Mouse (Mus musculus) liver, adult (tissue): ENCODE results near the gene Syk.

Experiments used
- GATA4 ChIP-seq: IDR thresholded peaks from 2 replicates; pipeline ENCODE4 v1.6.1; 2014; ENCODE audit warnings: mild to moderate bottlenecking, low read length; ENCODE audit not compliant: insufficient replicate concordance

Syk gene

GRCm38 (mm10) chr13:52561367-52562165 is 21.4 kb upstream of the Syk start:
- no peak for TF ChIP-seq GATA4

- TF ChIP-seq GATA4: no peak
These were observed 20.8 kb upstream of the Syk start for GRCm38 (mm10) chr13:52562166-52562571.

- TF ChIP-seq GATA4: no peak
These were observed 17.8 kb upstream of the Syk start for GRCm38 (mm10) chr13:52565103-52565739.

DNA sequence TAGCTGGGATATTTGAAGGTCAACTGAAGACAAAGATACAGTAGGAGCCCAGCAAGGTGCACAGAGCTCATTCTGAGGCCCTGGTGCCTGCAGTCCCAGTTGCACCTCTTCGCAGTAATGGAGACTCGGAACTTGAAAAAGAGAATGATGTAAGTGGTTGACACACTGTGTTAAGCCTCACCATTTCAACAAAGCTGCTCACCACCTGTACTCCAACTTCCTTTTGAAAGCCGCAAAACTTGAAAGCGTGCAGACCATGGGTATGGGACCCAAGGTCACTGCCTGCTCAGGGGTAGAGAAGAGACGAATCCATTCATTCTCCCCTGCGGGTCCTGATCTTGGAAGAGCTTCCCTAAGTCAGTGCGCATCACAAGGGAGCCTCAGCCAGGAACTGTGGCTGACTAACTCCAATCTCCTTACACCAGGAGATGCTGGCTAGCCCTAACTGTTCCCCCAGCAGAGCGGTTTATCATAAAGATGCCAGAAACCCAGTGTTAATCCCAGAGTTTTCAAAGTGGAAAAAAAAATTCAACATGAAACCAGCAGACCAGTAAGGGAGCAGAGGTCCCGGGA is 16.7 kb upstream of the Syk start:
- no peak for TF ChIP-seq GATA4

DNA sequence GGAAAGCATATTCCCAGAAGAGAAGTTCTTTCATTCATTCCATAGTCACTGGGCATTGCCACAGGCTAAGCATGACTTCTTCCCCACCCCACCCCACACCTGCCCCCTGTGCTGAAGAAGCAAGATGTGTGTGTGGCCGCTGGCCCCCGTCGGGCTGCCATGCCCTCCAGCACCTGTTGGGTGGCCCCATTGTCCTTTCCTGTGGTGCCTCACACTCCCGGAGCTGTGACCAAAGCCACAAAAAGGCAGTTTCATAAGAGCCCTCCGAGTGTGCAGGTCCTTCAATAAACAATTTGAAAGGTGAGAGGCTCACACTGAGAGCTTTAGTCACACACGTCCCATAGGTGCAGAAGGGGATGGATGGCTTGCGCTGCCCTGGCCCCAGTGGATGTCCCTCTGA is 16.2 kb upstream of the Syk start:
- no peak for TF ChIP-seq GATA4

DNA sequence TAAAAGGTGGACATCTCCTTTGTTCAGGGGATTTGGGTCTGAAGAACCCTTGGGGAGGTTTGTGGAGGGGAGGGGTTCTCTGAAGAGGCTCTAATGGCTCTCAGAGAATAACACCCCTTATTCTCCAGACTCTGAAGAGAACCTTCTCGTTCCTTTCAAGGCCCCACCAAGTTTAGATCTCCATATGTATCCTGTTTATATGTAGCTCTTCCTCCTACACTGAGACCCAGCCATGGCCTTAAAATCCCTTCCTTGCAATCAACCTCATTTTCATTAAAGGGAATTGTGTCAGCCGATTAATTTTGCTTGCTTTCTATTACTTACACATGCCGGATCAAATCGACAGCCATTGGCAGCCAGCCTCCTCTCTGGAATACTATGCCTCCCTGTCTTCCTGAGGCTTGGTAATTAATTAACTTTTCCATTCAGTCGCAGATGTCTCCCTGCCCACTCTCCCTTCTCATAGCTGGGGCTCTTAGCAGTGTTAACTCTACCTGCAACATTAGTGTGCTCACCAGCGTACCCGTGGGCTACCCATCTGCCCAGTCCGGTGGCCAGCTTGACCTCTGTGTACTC is 13.7 kb upstream of the Syk start:
- TF ChIP-seq GATA4: no peak

DNA sequence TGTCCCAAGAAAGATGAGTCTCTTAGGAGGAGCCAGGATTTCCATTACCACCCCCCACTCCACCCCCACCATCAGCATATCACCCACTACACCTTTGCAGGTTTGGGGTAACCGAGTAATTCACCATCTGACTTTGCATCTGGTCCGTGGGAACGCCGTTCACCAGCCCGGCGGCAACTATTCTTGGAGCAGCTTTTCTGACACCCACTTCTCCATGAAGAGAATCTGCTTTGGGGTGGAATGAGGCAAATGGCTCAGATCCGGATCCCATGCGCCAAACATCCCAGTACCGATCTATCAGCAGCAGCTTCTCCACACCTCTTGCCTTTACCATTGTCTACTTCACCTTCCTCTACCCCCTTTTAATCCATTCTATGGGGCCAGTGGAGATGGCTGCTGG is 12.7 kb upstream of the Syk start:
- no peak for TF ChIP-seq GATA4

DNA sequence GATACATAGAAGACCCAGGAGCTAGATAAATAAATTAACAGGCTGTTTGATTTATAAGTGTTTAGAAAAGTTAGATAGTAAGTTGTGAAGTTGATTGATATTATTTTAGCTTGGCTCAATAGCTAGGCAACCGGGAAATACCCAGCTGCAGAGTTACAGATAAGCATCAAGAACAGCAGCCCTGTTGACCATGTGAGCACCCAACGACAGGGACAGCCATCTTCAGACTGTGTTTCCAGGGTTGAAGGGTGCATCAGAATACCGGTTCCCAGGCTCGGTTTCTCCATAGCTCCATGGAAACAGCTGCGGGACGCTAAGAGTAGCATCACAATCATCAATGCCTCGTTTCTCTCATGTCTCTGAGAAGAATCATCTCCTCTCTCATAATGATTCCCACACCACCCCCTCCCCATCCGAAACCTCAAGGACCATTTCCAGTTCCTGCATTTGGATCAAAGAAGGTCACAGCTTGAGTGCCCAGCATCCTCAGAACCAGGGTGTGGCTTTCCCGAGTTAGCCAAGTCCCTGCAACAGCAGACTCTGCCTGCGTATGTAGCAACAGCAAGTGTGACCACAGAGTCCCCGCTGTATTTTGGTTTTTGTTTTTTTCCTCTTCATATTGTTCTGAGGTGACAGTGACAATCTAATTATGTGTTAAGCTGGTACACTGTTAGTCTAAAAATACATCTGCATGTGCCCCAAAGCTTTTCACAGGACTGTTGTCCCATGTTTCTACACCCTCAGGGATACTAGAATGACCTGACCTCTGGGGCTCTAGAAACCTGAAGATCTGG is 11.2 kb upstream of the Syk start:
- TF ChIP-seq GATA4: no peak

DNA sequence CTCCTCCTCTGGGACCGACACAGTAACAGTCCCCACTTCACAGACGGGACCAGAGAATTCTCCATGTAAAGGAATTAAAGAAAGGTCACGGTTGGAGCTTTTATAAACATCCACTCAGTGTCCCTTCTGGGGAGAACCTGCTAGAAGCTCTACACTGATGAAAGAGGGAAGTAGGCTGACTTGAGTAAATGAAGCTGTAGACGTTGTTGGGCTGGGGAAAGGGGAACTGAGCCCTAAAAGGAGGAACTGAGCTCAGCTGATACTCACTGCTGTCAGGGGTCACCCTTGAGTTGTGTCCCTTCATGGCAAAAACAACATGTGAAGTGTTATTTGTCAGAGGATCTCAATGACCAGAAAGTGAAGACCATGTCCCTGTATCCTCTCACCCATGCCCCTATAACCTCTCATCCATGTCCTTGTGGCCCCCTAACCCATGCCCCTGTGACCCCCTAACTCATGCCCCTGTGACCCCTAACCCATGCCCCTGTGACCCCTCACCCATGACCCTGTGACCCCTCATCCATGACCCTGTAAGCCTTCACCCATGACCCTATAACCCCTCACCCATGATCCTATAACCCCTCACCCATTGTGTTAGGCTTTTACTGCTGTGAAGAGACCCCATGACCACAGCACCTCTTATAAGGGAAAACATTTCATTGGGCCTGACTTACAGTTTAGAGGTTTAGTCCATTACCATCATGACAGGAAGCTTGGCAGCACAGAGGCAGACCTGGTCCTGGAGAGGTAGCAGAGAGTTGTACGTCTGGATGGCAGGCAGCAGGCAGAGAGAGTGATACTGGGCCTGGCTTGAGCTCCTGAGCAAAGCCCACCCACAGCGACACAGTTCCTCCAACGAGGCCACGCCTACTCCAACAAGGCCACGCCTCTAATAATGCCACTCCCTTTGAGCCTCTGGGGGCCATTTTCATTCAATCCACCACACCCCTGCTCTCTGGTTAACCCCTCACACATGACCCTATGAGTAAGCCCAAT is 10.2 kb upstream of the Syk start:
- no peak for TF ChIP-seq GATA4

DNA sequence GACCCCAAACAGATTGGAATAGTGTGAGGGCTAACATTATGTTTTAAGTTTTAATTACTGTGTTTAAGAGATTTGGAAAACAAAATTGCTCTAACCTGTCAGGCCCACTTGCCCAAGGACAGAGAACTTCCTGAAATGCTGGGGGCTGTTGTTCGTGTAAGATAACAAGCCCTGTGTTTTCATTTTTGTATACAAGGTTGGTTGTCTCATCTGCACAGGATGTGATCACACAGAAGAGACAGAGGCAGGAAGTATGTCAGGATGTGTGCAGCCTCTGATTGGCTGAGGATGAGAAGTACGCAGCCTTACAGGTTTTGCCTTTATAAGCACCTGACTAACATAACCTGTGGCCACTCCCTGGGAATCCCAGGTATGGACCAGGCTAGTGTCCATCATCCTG is 8.7 kb upstream of the Syk start:
- no peak for TF ChIP-seq GATA4

DNA sequence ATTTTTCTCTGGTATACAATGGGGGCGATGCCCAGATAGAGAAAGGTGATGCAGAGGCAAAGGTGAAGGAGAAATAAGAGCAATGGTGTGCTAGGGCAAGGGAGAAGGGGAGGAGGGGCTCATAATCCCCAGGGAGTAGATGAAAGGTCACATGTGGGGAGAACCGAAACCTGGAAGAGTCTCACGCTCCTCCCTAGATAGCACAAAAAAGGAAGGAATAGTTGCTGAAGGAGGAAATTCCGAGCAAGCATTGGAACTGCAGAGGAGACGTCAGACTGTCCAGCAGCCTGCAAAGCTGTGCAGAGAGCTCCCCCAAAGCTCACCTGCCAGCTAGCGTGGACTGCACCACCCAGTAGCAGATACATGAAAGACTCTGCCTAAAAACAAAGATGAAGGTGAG is 7.5 kb upstream of the Syk start:
- TF ChIP-seq GATA4: no peak

GRCm38 (mm10) chr13:52576021-52576614 is 6.9 kb upstream of the Syk start:
- TF ChIP-seq GATA4: no peak

DNA sequence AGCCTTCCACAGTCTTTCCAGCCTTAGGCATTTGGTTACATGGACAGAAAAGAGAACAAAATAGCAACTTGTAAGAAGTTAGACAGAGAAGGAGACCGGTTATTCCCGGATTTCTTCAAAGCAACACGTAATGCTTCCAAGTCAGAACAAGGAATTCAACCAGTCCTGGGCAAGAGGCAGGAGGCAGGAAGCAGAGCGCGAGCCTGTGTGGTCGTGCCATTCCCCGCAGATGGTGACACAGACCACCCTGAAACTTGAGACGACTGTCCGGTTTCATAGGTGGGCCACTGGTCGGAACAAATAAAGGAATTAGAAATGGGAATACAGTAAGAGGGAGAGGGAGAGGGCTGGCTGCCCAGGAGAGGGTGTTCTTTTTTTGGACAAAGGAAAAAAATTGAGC is 6.1 kb upstream of the Syk start:
- no peak for TF ChIP-seq GATA4

GRCm38 (mm10) chr13:52577326-52577920 is 5.5 kb upstream of the Syk start:
- no peak for TF ChIP-seq GATA4

DNA sequence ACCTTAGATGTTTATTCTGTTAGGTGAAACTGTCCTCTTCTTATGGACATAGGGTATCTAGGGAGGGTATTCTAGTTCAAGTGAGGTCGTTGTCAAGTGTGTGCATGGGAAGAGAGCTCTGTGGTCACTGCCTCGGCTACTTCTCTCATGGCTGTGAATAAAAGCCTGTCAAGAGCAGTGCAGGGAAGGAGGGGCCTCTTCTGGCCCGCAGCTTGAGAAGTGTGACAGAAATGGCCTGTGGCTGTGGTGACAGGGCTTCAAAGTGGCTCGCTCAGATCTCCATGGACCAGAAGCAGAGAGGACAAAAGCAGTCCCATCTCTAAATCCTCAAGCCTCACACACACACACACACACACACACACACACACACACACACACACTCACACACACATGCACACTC is 5.0 kb upstream of the Syk start:
- TF ChIP-seq GATA4: no peak
